Mouse (Mus musculus) brown adipose tissue, adult 24 weeks (tissue): ENCODE measurements around the gene Ost4. TPM values are rescaled to one million over a fixed set of nuclear protein-coding genes. Genes with fewer than 3 reads are reported as not detected.

Experiments
- H3K27ac ChIP-seq: fragments of 200-500 bp; replicated peaks from 2 replicates; pipeline ENCODE4 v1.5.1; 2012; ENCODE audit warnings: low read depth, mild to moderate bottlenecking, low read length
- H3K4me1 ChIP-seq: fragments of 200-500 bp; 2 replicates; pipeline ENCODE4 v1.6.1; 2012; ENCODE audit warnings: low read length, mixed read lengths; ENCODE audit not compliant: control insufficient read depth, insufficient read depth, insufficient read length
- H3K4me3 ChIP-seq: fragments of 200-500 bp; 2 replicates; pipeline ENCODE4 v1.5.1; 2012; ENCODE audit warnings: low read depth, mild to moderate bottlenecking, low read length, moderate library complexity; ENCODE audit not compliant: insufficient read depth
- polyA plus RNA-seq: library from polyadenylated mRNA; stranded (reverse); fragments of >200 nt; gene quantifications from 2 replicates; pipeline ENCODE4 v1.2.4, GENCODE M21; 2012; ENCODE audit not compliant: missing spikeins, insufficient read depth, insufficient read length

The Ost4 gene
- polyA plus RNA-seq, 1 experiment, result 357 TPM

GRCm38 (mm10) chr5:30933705-30934104 lies 26.1 kb upstream of the Ost4 start:
- H3K27ac ChIP-seq, result no peak overlapping the region
- no peak overlapping the region for H3K4me3 ChIP-seq
- no peaks in the 10 kb centered on the region for H3K4me1 ChIP-seq

- H3K4me3 ChIP-seq, result no peak overlapping the region
- no peaks in the 10 kb centered on the region for H3K4me1 ChIP-seq
- H3K27ac ChIP-seq, result no peak overlapping the region
These were observed 23.8 kb upstream of the Ost4 start for GRCm38 (mm10) chr5:30931378-30931777.

- Histone ChIP-seq H3K4me1 (no peaks in the 10 kb centered on the region), H3K4me3 (no peak overlapping the region), H3K27ac (no peak overlapping the region)
These were observed 23.3 kb upstream of the Ost4 start for GRCm38 (mm10) chr5:30930846-30931245.

- no peak overlapping the region for H3K4me3 ChIP-seq
- H3K27ac ChIP-seq, result no peak overlapping the region
- no peaks in the 10 kb centered on the region for H3K4me1 ChIP-seq
These were observed 22.5 kb upstream of the Ost4 start for GRCm38 (mm10) chr5:30930121-30930520.

GRCm38 (mm10) chr5:30927945-30928529 lies 20.4 kb upstream of the Ost4 start:
- no peak overlapping the region for H3K4me3 ChIP-seq
- H3K27ac ChIP-seq, result no peak overlapping the region
- no peaks in the 10 kb centered on the region for H3K4me1 ChIP-seq

- Histone ChIP-seq H3K27ac (no peak overlapping the region), H3K4me1 (peaks cover 7% of the 10 kb centered on the region; the same call in 1 of the 2 replicates), H3K4me3 (no peak overlapping the region)
These were observed 18.5 kb upstream of the Ost4 start for GRCm38 (mm10) chr5:30926073-30926472.

- Histone ChIP-seq H3K4me3 (no peak overlapping the region), H3K27ac (no peak overlapping the region), H3K4me1 (peaks cover 7% of the 10 kb centered on the region; the same call in 1 of the 2 replicates)
These were observed 17.6 kb upstream of the Ost4 start for GRCm38 (mm10) chr5:30925217-30925616.

GRCm38 (mm10) chr5:30924614-30925013 lies 17.0 kb upstream of the Ost4 start:
- no peak overlapping the region for H3K27ac ChIP-seq
- no peak overlapping the region for H3K4me3 ChIP-seq
- peaks cover 7% of the 10 kb centered on the region; the same call in 1 of the 2 replicates for H3K4me1 ChIP-seq

- no peak overlapping the region for H3K27ac ChIP-seq
These were observed 15.5 kb upstream of the Ost4 start for GRCm38 (mm10) chr5:30923119-30923518.

GRCm38 (mm10) chr5:30922581-30923041 lies 15.0 kb upstream of the Ost4 start:
- H3K27ac ChIP-seq, result no peak overlapping the region
- peak overlapping the region; percentile 75; the same call in 1 of the 2 replicates for H3K4me3 ChIP-seq
- H3K4me1 ChIP-seq, result peaks cover 7% of the 10 kb centered on the region

More at GRCm38 (mm10) chr5:30923119-30923518, 15.5 kb upstream of the Ost4 start:
- no peak overlapping the region for H3K4me3 ChIP-seq
- H3K4me1 ChIP-seq, result peaks cover 7% of the 10 kb centered on the region; the same call in 1 of the 2 replicates

GRCm38 (mm10) chr5:30921256-30922033 lies 13.9 kb upstream of the Ost4 start, which contains the start of gene Khk:
Gene Khk, plus strand, starts transcription at chr5:30921431.
- Histone ChIP-seq H3K27ac (peak within 1 kb of the TSS; percentile 35), H3K4me3 (peak within 1 kb of the TSS; percentile 75), H3K4me1 (peaks cover 9% of the 10 kb centered on the region)

GRCm38 (mm10) chr5:30920621-30921020 lies 13.0 kb upstream of the Ost4 start:
- Histone ChIP-seq H3K27ac (no peak overlapping the region), H3K4me1 (peaks cover 9% of the 10 kb centered on the region), H3K4me3 (no peak overlapping the region)

- Histone ChIP-seq H3K4me1 (peaks cover 15% of the 10 kb centered on the region), H3K4me3 (no peak overlapping the region), H3K27ac (no peak overlapping the region)
These were observed 12.4 kb upstream of the Ost4 start for GRCm38 (mm10) chr5:30919831-30920614.

- no peak overlapping the region for H3K27ac ChIP-seq
- peaks cover 26% of the 10 kb centered on the region for H3K4me1 ChIP-seq
- H3K4me3 ChIP-seq, result no peak overlapping the region
These were observed 11.1 kb upstream of the Ost4 start for GRCm38 (mm10) chr5:30918691-30919090.
